In genomic region chr11:119316720-119317119, GRCm38 (mm10) we compare ENCODE assay signal across 25 mouse cellular contexts. TPM values are rescaled to one million over a fixed set of nuclear protein-coding genes. Genes with fewer than 3 reads are reported as not detected.
DNase-seq lines count a peak whose midpoint lies in the region; ATAC-seq and TF ChIP-seq lines count a peak whose summit lies in the region.
"Had no signal": no experiment of that assay in that cellular context is flagged by ENCODE, and none has a peak within 500 bp of the region (broad histone marks: within the 10 kb centered on the region; RNA-seq: fewer than 3 reads in every experiment).

No protein-coding gene starts in this region.

- no peak overlapping the region for H3K27ac ChIP-seq in heart, adult 2 months
- no peak overlapping the region for H3K27ac ChIP-seq in heart, embryonic 12.5 days (ENCODE audit: poor library complexity, severe bottlenecking)
- no peak overlapping the region for H3K27ac ChIP-seq in kidney, embryonic 14.5 days (ENCODE audit: low read depth, low read length)
- H3K27ac ChIP-seq: forebrain, embryonic 13.5 days; hindbrain, embryonic 10.5 days; layer of hippocampus, adult 2 months; limb, embryonic 15.5 days; midbrain, embryonic 15.5 days; neural tube, embryonic 15.5 days; stomach, embryonic 15.5 days had no signal

- no peak overlapping the region for H3ac ChIP-seq in C2C12 (ENCODE audit: control insufficient read depth, insufficient read length, low read depth)

- no peak overlapping the region for H3K4me3 ChIP-seq in heart, adult 2 months
- no peak overlapping the region for H3K4me3 ChIP-seq in heart, embryonic 12.5 days
- no peak overlapping the region for H3K4me3 ChIP-seq in C2C12 (ENCODE audit: insufficient read depth, poor library complexity, severe bottlenecking)
- H3K4me3 ChIP-seq in kidney, embryonic 14.5 days (ENCODE audit: low read length) = no peak overlapping the region
- H3K4me3 ChIP-seq: forebrain, embryonic 13.5 days; hindbrain, embryonic 10.5 days; layer of hippocampus, adult 2 months; limb, embryonic 15.5 days; midbrain, embryonic 15.5 days; neural tube, embryonic 15.5 days; stomach, embryonic 15.5 days had no signal

- intact Hi-C loops in heart, adult 2 months (cut with DNase I) = no loop called here

- no peak overlapping the region for H3K9ac ChIP-seq in heart, adult 2 months (ENCODE audit: low read depth, low read length)
- H3K9ac ChIP-seq in heart, embryonic 12.5 days = no peak overlapping the region
- no peak overlapping the region for H3K9ac ChIP-seq in kidney, embryonic 14.5 days (ENCODE audit: low read depth, low read length)
- H3K9ac ChIP-seq: forebrain, embryonic 13.5 days; limb, embryonic 15.5 days; midbrain, embryonic 15.5 days; neural tube, embryonic 15.5 days; stomach, embryonic 15.5 days had no signal

- TF ChIP-seq EP300 in heart, adult 2 months (IDR thresholded peaks at IDR 0.05; ENCODE audit: insufficient read depth, low read depth, low read length) = 0 out of 2 replicates have a peak, but pooled peaks have one; percentile 25

- DNase-seq in heart, adult 2 months = peak in 1 of 2 experiments; percentile 49
- peak; percentile 48 for DNase-seq in fibroblast of lung, adult 2 months (ENCODE audit: low read depth)
- peak; percentile 78 for DNase-seq in skeletal muscle tissue, adult 2 months (ENCODE audit: low read depth, low spot score)
- DNase-seq in thymus, postnatal 36 days = no peak
- DNase-seq in yolk sac, embryonic 10.5 days (ENCODE audit: low spot score) = no peak
- DNase-seq: adrenal gland, postnatal 36 days; cerebellum, adult 2 months; cerebellum, postnatal 36 days; kidney, adult 2 months; kidney, postnatal 14 days; layer of hippocampus, postnatal 36 days; right cerebral cortex, postnatal 25 days; thymus, postnatal 14 days had no signal

- no peak overlapping the region for H3K4me2 ChIP-seq in heart, embryonic 12.5 days
- H3K4me2 ChIP-seq in kidney, embryonic 14.5 days (replicated peaks; ENCODE audit: low read depth, low read length) = no peak overlapping the region
- H3K4me2 ChIP-seq: forebrain, embryonic 13.5 days; limb, embryonic 15.5 days; midbrain, embryonic 15.5 days; neural tube, embryonic 15.5 days; stomach, embryonic 15.5 days had no signal

- no peak for TF ChIP-seq CTCF in heart, adult 2 months (IDR thresholded peaks at IDR 0.05)
- TF ChIP-seq CTCF in C2C12 (IDR thresholded peaks at IDR 0.05; ENCODE audit: control insufficient read depth, insufficient read depth, insufficient read length) = no peak

- no peak for ATAC-seq in heart, embryonic 12.5 days (ENCODE audit: insufficient number of reproducible peaks, low FRiP score)
- ATAC-seq in kidney, embryonic 14.5 days (ENCODE audit: low FRiP score, low TSS enrichment) = no peak
- ATAC-seq: forebrain, embryonic 13.5 days; lung, postnatal 0 days; midbrain, embryonic 15.5 days had no signal

- H3K79me2 ChIP-seq in heart, adult 2 months (replicated peaks; ENCODE audit: control insufficient read depth, insufficient read depth, low read length) = no peaks in the 10 kb centered on the region
- no peaks in the 10 kb centered on the region for H3K79me2 ChIP-seq in C2C12 (ENCODE audit: control insufficient read depth, insufficient read depth)

- no peaks in the 10 kb centered on the region; the same call in 1 of the 2 replicates for H3K4me1 ChIP-seq in heart, adult 2 months (ENCODE audit: control insufficient read depth, insufficient read depth, low read length)
- no peaks in the 10 kb centered on the region for H3K4me1 ChIP-seq in heart, embryonic 12.5 days (replicated peaks)
- H3K4me1 ChIP-seq in kidney, embryonic 14.5 days (ENCODE audit: control insufficient read depth, insufficient read depth, low read length) = no peaks in the 10 kb centered on the region
- H3K4me1 ChIP-seq: forebrain, embryonic 13.5 days; hindbrain, embryonic 10.5 days; limb, embryonic 15.5 days; midbrain, embryonic 15.5 days; neural tube, embryonic 15.5 days; stomach, embryonic 15.5 days had no signal

- no peaks in the 10 kb centered on the region for H3K9me3 ChIP-seq in heart, embryonic 12.5 days (replicated peaks)
- no peaks in the 10 kb centered on the region for H3K9me3 ChIP-seq in kidney, embryonic 14.5 days (ENCODE audit: control insufficient read depth, low read length)
- H3K9me3 ChIP-seq: forebrain, embryonic 13.5 days; G1E; hindbrain, embryonic 10.5 days; limb, embryonic 15.5 days; midbrain, embryonic 15.5 days; neural tube, embryonic 15.5 days; stomach, embryonic 15.5 days had no signal

- WGBS in heart, adult 2 months = 83% methylated on average over 4 of the region's 4 CpGs
- 82% methylated on average over 4 of the region's 4 CpGs for WGBS in heart, embryonic 12.5 days
- 81% methylated on average over 4 of the region's 4 CpGs for WGBS in kidney, embryonic 14.5 days

- no peaks in the 10 kb centered on the region for H3K27me3 ChIP-seq in heart, adult 2 months (ENCODE audit: control insufficient read depth, insufficient read depth, low read length)
- peaks cover 6% of the 10 kb centered on the region; the same call in 1 of the 2 replicates for H3K27me3 ChIP-seq in heart, embryonic 12.5 days (replicated peaks)
- peaks cover 17% of the 10 kb centered on the region for H3K27me3 ChIP-seq in C2C12 (ENCODE audit: control insufficient read depth, insufficient read depth, insufficient read length)
- H3K27me3 ChIP-seq in kidney, embryonic 14.5 days (ENCODE audit: control insufficient read depth, insufficient read depth, low read length) = no peaks in the 10 kb centered on the region
- H3K27me3 ChIP-seq: forebrain, embryonic 13.5 days; limb, embryonic 15.5 days; midbrain, embryonic 15.5 days; neural tube, embryonic 15.5 days; stomach, embryonic 15.5 days had no signal

- no peaks in the 10 kb centered on the region for H3K36me3 ChIP-seq in heart, adult 2 months (ENCODE audit: control insufficient read depth, insufficient read depth, low read length)
- no peaks in the 10 kb centered on the region for H3K36me3 ChIP-seq in heart, embryonic 12.5 days
- no peaks in the 10 kb centered on the region for H3K36me3 ChIP-seq in C2C12 (ENCODE audit: control insufficient read depth, insufficient read depth)
- no peaks in the 10 kb centered on the region for H3K36me3 ChIP-seq in kidney, embryonic 14.5 days (ENCODE audit: control insufficient read depth, insufficient read depth, low read length)
- H3K36me3 ChIP-seq: G1E; hindbrain, embryonic 10.5 days; limb, embryonic 15.5 days; midbrain, embryonic 15.5 days; neural tube, embryonic 15.5 days; stomach, embryonic 15.5 days had no signal

- H3K79me3 ChIP-seq in C2C12 (ENCODE audit: low read depth) = no peaks in the 10 kb centered on the region

- TF ChIP-seq POLR2A in heart, adult 2 months (IDR thresholded peaks at IDR 0.05; ENCODE audit: insufficient read depth, low read depth, low read length) = no peak

TF ChIP-seq in C2C12, 6 proteins besides CTCF, POLR2A, EP300 and RAD21:
- no peak for TF ChIP-seq CEBPB (IDR thresholded peaks at IDR 0.05; ENCODE audit: low read depth)
- TF ChIP-seq MYOD1 (IDR thresholded peaks at IDR 0.05; ENCODE audit: control insufficient read depth, insufficient read length, low read depth) = peak; percentile 17
TF ChIP-seq in C2C12: peak in this region for 1.

RNA-seq across cellular contexts. Expression of gene Card14, which starts 9.2 kb away (rescaled TPM):
- under 1 TPM in 1 of 2 experiments, not detected in 1; 0.11 TPM for total RNA-seq in heart, adult 2 months (2021)
- 0.12 and 0.33 TPM in 2 replicates for polyA plus RNA-seq in heart, adult 2 months (2012; rRNA removed)
- 0.49 and 0.51 TPM in 2 replicates for polyA plus RNA-seq in heart, embryonic 12.5 days (2016; fragmentation: Nextera tagmentation; extraction: Ambion mirVana)
- not detected for polyA plus RNA-seq in C2C12 (2012; fragmentation: generic; extraction: Trizol)
- polyA plus RNA-seq in kidney, embryonic 14.5 days (2014; fragmentation: Nextera tagmentation; extraction: Ambion mirVana) = 0.16 and 0.17 TPM in 2 replicates
- polyA plus RNA-seq: forebrain, embryonic 13.5 days; G1E had no signal

RNA-seq across cellular contexts. Expression of gene Eif4a3, which starts 16.8 kb away (rescaled TPM):
- total RNA-seq in heart, adult 2 months (2021) = 10 to 100 TPM; 60.5 to 67.3 TPM
- 59.9 and 95.2 TPM in 2 replicates for polyA plus RNA-seq in heart, adult 2 months (2012; rRNA removed)
- 270 and 276 TPM in 2 replicates for polyA plus RNA-seq in heart, embryonic 12.5 days (2016; fragmentation: Nextera tagmentation; extraction: Ambion mirVana)
- polyA plus RNA-seq in C2C12 (2012; fragmentation: generic; extraction: Trizol) = 349 TPM
- polyA plus RNA-seq in kidney, embryonic 14.5 days (2014; fragmentation: Nextera tagmentation; extraction: Ambion mirVana) = 362 and 419 TPM in 2 replicates

RNA-seq across cellular contexts. Expression of gene Sgsh, which starts 38.6 kb away (rescaled TPM):
- total RNA-seq in heart, adult 2 months (2021) = 1 to 10 TPM; 5.5 to 5.7 TPM
- 10.6 and 11.1 TPM in 2 replicates for polyA plus RNA-seq in heart, adult 2 months (2012; rRNA removed)
- polyA plus RNA-seq in heart, embryonic 12.5 days (2016; fragmentation: Nextera tagmentation; extraction: Ambion mirVana) = 7.3 and 7.5 TPM in 2 replicates
- polyA plus RNA-seq in C2C12 (2012; fragmentation: generic; extraction: Trizol) = 2.3 TPM
- polyA plus RNA-seq in kidney, embryonic 14.5 days (2014; fragmentation: Nextera tagmentation; extraction: Ambion mirVana) = 7.1 and 7.9 TPM in 2 replicates

RNA-seq across cellular contexts. Expression of gene Slc26a11, which starts 38.6 kb away (rescaled TPM):
- 1 to 10 TPM; 2.0 to 2.2 TPM for total RNA-seq in heart, adult 2 months (2021)
- polyA plus RNA-seq in heart, adult 2 months (2012; rRNA removed) = 7.8 and 9.9 TPM in 2 replicates
- 9.8 and 10.8 TPM in 2 replicates for polyA plus RNA-seq in heart, embryonic 12.5 days (2016; fragmentation: Nextera tagmentation; extraction: Ambion mirVana)
- polyA plus RNA-seq in C2C12 (2012; fragmentation: generic; extraction: Trizol) = 0.51 TPM
- polyA plus RNA-seq in kidney, embryonic 14.5 days (2014; fragmentation: Nextera tagmentation; extraction: Ambion mirVana) = 5.9 and 8.2 TPM in 2 replicates

RNA-seq across cellular contexts. Expression of gene Gaa, which starts 49.0 kb away (rescaled TPM):
- total RNA-seq in heart, adult 2 months (2021) = 100 to 1,000 TPM in 1 of 2 experiments, 10 to 100 TPM in 1; 89.3 to 102 TPM
- 165 and 186 TPM in 2 replicates for polyA plus RNA-seq in heart, adult 2 months (2012; rRNA removed)
- polyA plus RNA-seq in heart, embryonic 12.5 days (2016; fragmentation: Nextera tagmentation; extraction: Ambion mirVana) = 116 and 117 TPM in 2 replicates
- 32.2 TPM for polyA plus RNA-seq in C2C12 (2012; fragmentation: generic; extraction: Trizol)
- 21.4 and 37.2 TPM in 2 replicates for polyA plus RNA-seq in kidney, embryonic 14.5 days (2014; fragmentation: Nextera tagmentation; extraction: Ambion mirVana)

Comparison
In these comparisons a context has a peak if more than half of its experiments do, and no peak if none do; other contexts are left out.
1. DNase-seq: peak in fibroblast of lung, adult 2 months (single experiment) and skeletal muscle tissue, adult 2 months (single experiment); none in thymus, postnatal 36 days (0 of 2) and yolk sac, embryonic 10.5 days (single experiment).